ENCODE assay signal across 8 mouse cellular contexts in the genomic region with DNA sequence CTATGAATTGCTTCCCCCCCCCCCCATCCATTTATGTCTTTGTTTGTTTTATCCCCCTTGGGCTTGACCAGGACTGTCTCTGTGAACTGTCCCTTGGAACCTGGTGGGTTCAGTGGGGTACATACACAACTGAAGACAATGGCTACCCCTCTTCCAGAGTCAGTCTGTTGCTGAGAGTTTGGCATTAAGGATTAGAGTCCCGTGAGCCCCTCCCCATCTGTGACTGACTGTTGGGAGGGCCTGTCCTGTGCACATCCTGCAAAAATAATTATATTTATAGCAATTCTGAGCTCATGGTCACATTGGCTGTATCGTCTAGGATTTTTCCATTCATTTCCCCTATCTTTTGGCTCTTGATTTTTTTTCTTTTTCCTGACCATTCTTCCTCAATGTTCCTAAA. TPM values are rescaled to one million over a fixed set of nuclear protein-coding genes. Genes with fewer than 3 reads are reported as not detected.
A peak's percentile ranks its signal among the peaks of the same experiment; 100 is the strongest.
DNase-seq lines count a peak whose midpoint lies in the region; ATAC-seq and TF ChIP-seq lines count a peak whose summit lies in the region.

No protein-coding gene starts in this region.

- H3K9me3 ChIP-seq in embryonic facial prominence, embryonic 15.5 days (replicated peaks), result no peaks in the 10 kb centered on the region
- H3K9me3 ChIP-seq in hindbrain, embryonic 16.5 days (ENCODE audit: control insufficient read depth, low read length), result no peaks in the 10 kb centered on the region

- H3K4me2 ChIP-seq in embryonic facial prominence, embryonic 15.5 days (replicated peaks), result peak overlapping the region; percentile 65
- peak overlapping the region; percentile 75 for H3K4me2 ChIP-seq in hindbrain, embryonic 16.5 days (ENCODE audit: low read length)

- DNase-seq in cerebellum, adult 11-12 months, result peak; percentile 47
- no peak for DNase-seq in cerebellum, postnatal 36 days
- peak; percentile 36 for DNase-seq in lung, postnatal 10 days
- DNase-seq in yolk sac, embryonic 10.5 days (ENCODE audit: low spot score), result no peak
- DNase-seq in T-cell, adult 2 months (ENCODE audit: low spot score), result no peak

- H3K79me2 ChIP-seq in C2C12 (ENCODE audit: control insufficient read depth, insufficient read depth), result peaks cover 19% of the 10 kb centered on the region

- no peak for ATAC-seq in embryonic facial prominence, embryonic 15.5 days (ENCODE audit: insufficient number of reproducible peaks, low FRiP score, low TSS enrichment, low read depth)
- peak; percentile 27 for ATAC-seq in hindbrain, embryonic 16.5 days

- H3K79me3 ChIP-seq in C2C12 (ENCODE audit: low read depth), result peaks cover 3% of the 10 kb centered on the region

- no peaks in the 10 kb centered on the region for H3K27me3 ChIP-seq in C2C12 (ENCODE audit: control insufficient read depth, insufficient read depth, insufficient read length)
- no peaks in the 10 kb centered on the region for H3K27me3 ChIP-seq in embryonic facial prominence, embryonic 15.5 days
- no peaks in the 10 kb centered on the region for H3K27me3 ChIP-seq in hindbrain, embryonic 16.5 days (replicated peaks; ENCODE audit: control insufficient read depth, insufficient read depth, low read length)

- peak overlapping the region; percentile 60 for H3K4me3 ChIP-seq in C2C12 (ENCODE audit: insufficient read depth, poor library complexity, severe bottlenecking)
- peak overlapping the region; percentile 61 for H3K4me3 ChIP-seq in embryonic facial prominence, embryonic 15.5 days (replicated peaks)
- H3K4me3 ChIP-seq in hindbrain, embryonic 16.5 days (ENCODE audit: low read length), result peak overlapping the region; percentile 77

- TF ChIP-seq CTCF in C2C12 (IDR thresholded peaks at IDR 0.05; ENCODE audit: control insufficient read depth, insufficient read depth, insufficient read length), result no peak

- H3K36me3 ChIP-seq in C2C12 (ENCODE audit: control insufficient read depth, insufficient read depth), result no peaks in the 10 kb centered on the region
- no peaks in the 10 kb centered on the region for H3K36me3 ChIP-seq in embryonic facial prominence, embryonic 15.5 days
- no peaks in the 10 kb centered on the region for H3K36me3 ChIP-seq in hindbrain, embryonic 16.5 days (ENCODE audit: control insufficient read depth, insufficient read depth, low read length)

- 18% methylated on average over 2 of the region's 2 CpGs for WGBS in embryonic facial prominence, embryonic 15.5 days
- 23% methylated on average over 2 of the region's 2 CpGs for WGBS in hindbrain, embryonic 16.5 days

- H3K9ac ChIP-seq in embryonic facial prominence, embryonic 15.5 days, result peak overlapping the region; percentile 77
- H3K9ac ChIP-seq in hindbrain, embryonic 16.5 days (ENCODE audit: low read depth, low read length), result peak overlapping the region; percentile 92

- H3ac ChIP-seq in C2C12 (ENCODE audit: control insufficient read depth, insufficient read length, low read depth), result peak overlapping the region; percentile 43

- H3K27ac ChIP-seq in embryonic facial prominence, embryonic 15.5 days (replicated peaks), result peak overlapping the region; percentile 96
- H3K27ac ChIP-seq in hindbrain, embryonic 16.5 days (ENCODE audit: low read depth, low read length), result peak overlapping the region; percentile 98

- H3K4me1 ChIP-seq in embryonic facial prominence, embryonic 15.5 days, result peaks cover 8% of the 10 kb centered on the region
- H3K4me1 ChIP-seq in hindbrain, embryonic 16.5 days (ENCODE audit: control insufficient read depth, insufficient read depth, low read depth, low read length), result peaks cover 16% of the 10 kb centered on the region

TF ChIP-seq in C2C12, 6 proteins besides CTCF, POLR2A, EP300 and RAD21:
- no peak for TF ChIP-seq MAX (IDR thresholded peaks at IDR 0.05)
- no peak for TF ChIP-seq MYOD1 (IDR thresholded peaks at IDR 0.05; ENCODE audit: control insufficient read depth, insufficient read length, low read depth)
- no peak for TF ChIP-seq USF1 (IDR thresholded peaks at IDR 0.05; ENCODE audit: low read depth)
- TF ChIP-seq CEBPB (IDR thresholded peaks at IDR 0.05; ENCODE audit: low read depth), result no peak
- no peak for TF ChIP-seq FOSL1 (IDR thresholded peaks at IDR 0.05; ENCODE audit: insufficient read depth, low read length, poor library complexity, severe bottlenecking)
- TF ChIP-seq MYOG (IDR thresholded peaks at IDR 0.05; ENCODE audit: control insufficient read depth, extremely low read depth, insufficient read length), result no peak

RNA-seq across cellular contexts. Expression of a gene that starts 1.4 kb away (rescaled TPM):
- polyA plus RNA-seq in C2C12 (2012; fragmentation: generic; extraction: Trizol), result 8.4 TPM
- polyA plus RNA-seq in embryonic facial prominence, embryonic 15.5 days (2015; fragmentation: Nextera tagmentation; extraction: Ambion mirVana), result 23.9 and 25.7 TPM in 2 replicates
- 84.3 and 88.9 TPM in 2 replicates for polyA plus RNA-seq in hindbrain, embryonic 16.5 days (2015; fragmentation: Nextera tagmentation; extraction: Ambion mirVana)

RNA-seq across cellular contexts. Expression of a gene that starts 11.8 kb away (rescaled TPM):
- 7.4 TPM for polyA plus RNA-seq in C2C12 (2012; fragmentation: generic; extraction: Trizol)
- 12.1 and 12.3 TPM in 2 replicates for polyA plus RNA-seq in embryonic facial prominence, embryonic 15.5 days (2015; fragmentation: Nextera tagmentation; extraction: Ambion mirVana)
- polyA plus RNA-seq in hindbrain, embryonic 16.5 days (2015; fragmentation: Nextera tagmentation; extraction: Ambion mirVana), result 17.5 and 18.8 TPM in 2 replicates

Comparison
In these comparisons a context has a peak if more than half of its experiments do, and no peak if none do; other contexts are left out.
1. DNase-seq: peak in cerebellum, adult 11-12 months (single experiment) and lung, postnatal 10 days (single experiment); none in cerebellum, postnatal 36 days (0 of 2), yolk sac, embryonic 10.5 days (single experiment) and T-cell, adult 2 months (single experiment).
2. Peak in every context shown above with its lines, with median percentiles within 50 percentile points of each other: H3K4me3 ChIP-seq.